9 mouse cellular contexts compared by ENCODE assay signal in the genomic region with DNA sequence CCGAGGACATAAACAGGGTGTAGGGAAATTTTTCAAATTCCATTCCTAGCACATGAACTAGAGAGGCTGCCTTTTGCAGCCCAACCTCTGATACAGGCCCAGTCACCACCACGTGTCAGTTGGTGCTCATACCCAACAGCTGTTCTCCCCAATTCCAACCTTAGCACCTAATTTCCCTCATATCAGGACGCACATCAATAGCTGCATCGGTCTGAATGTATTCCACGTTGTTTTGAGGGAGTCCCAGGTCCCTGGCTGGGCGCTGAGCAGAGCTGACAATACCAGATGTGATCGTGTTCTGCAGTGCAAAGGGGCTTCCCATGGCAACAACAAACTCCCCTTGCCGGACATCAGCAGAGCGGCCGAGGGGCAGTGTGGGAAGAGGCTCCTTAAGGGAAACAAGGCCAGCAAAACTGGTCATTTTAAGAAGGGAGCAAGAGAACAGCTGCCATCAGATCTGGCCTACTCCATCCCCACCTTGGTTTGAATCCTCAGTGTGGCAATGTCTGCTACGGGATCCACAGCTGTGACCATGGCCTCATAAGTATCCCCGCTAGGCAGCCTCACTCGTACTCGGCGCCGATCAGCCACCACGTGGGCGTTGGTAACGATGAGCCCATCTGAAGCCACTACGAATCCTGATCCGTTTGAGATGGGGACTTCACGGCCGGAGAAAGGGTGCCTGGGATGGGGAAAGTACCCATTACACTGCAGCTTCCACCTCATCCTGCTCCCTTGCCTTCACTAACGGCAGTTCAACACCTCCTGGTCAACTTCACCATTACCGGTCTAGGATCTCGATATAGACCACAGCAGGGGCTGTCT. TPM values are rescaled to one million over a fixed set of nuclear protein-coding genes. Genes with fewer than 3 reads are reported as not detected.
DNase-seq lines count a peak whose midpoint lies in the region; ATAC-seq and TF ChIP-seq lines count a peak whose summit lies in the region.
"Had no signal": no experiment of that assay in that cellular context is flagged by ENCODE, and none has a peak within 500 bp of the region (broad histone marks: within the 10 kb centered on the region; RNA-seq: fewer than 3 reads in every experiment).

No protein-coding gene starts in this region.

- peak in 1 of 2 experiments; percentile 38 for DNase-seq in cerebellum, adult 2 months
- DNase-seq in CH12.LX (ENCODE audit: extremely low read depth): peak; percentile 70
- DNase-seq in cerebellum, postnatal 10 days: peak; percentile 40 to 56
- peak; percentile 60 for DNase-seq in limb, embryonic 11.5 days (ENCODE audit: low spot score)

- ATAC-seq in cerebellum, adult (ENCODE audit: insufficient number of reproducible peaks, low FRiP score, low TSS enrichment): no peak
- ATAC-seq in heart, embryonic 15.5 days (replicated peaks; ENCODE audit: insufficient number of reproducible peaks, insufficient read depth, low FRiP score, low read depth): no peak
- 0 out of 2 replicates have a peak, but pooled peaks have one; percentile 5 for ATAC-seq in limb, embryonic 11.5 days (ENCODE audit: insufficient number of reproducible peaks, low FRiP score, low TSS enrichment, low read depth)
- no peak for ATAC-seq in midbrain, embryonic 12.5 days (ENCODE audit: low FRiP score, low read depth)
- no peak for ATAC-seq in stomach, embryonic 14.5 days (ENCODE audit: insufficient number of reproducible peaks, insufficient read depth, low FRiP score, low read depth)

- peaks cover 38% of the 10 kb centered on the region for H3K79me2 ChIP-seq in CH12.LX (replicated peaks; ENCODE audit: control insufficient read depth, extremely low read depth, insufficient read depth, poor library complexity, severe bottlenecking)

- in situ Hi-C loops in CH12.LX (cut with MboI; ENCODE audit: low pct_ligation_motif_present, low pct_unique_long_range_greater_than_20kb, low sequenced_read_pairs): no loop called here

- TF ChIP-seq RAD21 in CH12.LX (IDR thresholded peaks at IDR 0.05; ENCODE audit: low read depth, low read length): no peak

- dilution Hi-C loops in CH12.LX (cut with MboI; ENCODE audit: extremely low pct_ligation_motif_present, extremely low pct_unique_long_range_greater_than_20kb, low sequenced_read_pairs): no loop called here

- peak overlapping the region; percentile 83 for H3K4me3 ChIP-seq in cerebellum, adult 2 months (replicated peaks; ENCODE audit: insufficient read depth, low read depth, low read length)
- peak overlapping the region; percentile 88 to 96 (median 89) for H3K4me3 ChIP-seq in CH12.LX (replicated peaks in 1 of 3; ENCODE audit: low read depth in 2 of 3, low read length in 2 of 3, poor library complexity in 1 of 3)
- H3K4me3 ChIP-seq in heart, embryonic 15.5 days: peak overlapping the region; percentile 81
- H3K4me3 ChIP-seq in limb, embryonic 11.5 days (ENCODE audit: low read depth, low read length): peak overlapping the region; percentile 99
- peak overlapping the region; percentile 65 for H3K4me3 ChIP-seq in midbrain, embryonic 12.5 days
- H3K4me3 ChIP-seq in stomach, embryonic 14.5 days (ENCODE audit: low read depth, low read length): peak overlapping the region; percentile 98

- H3K36me3 ChIP-seq in CH12.LX (replicated peaks in 1 of 2; ENCODE audit: control insufficient read depth in 1 of 2, insufficient read depth in 1 of 2, low read length in 1 of 2): peaks cover 36 to 59% of the 10 kb centered on the region in 2 experiments
- peaks cover 17% of the 10 kb centered on the region for H3K36me3 ChIP-seq in heart, embryonic 15.5 days
- peaks cover 10% of the 10 kb centered on the region; the same call in 1 of the 2 replicates for H3K36me3 ChIP-seq in limb, embryonic 11.5 days (ENCODE audit: control insufficient read depth, insufficient read depth, low read length)
- H3K36me3 ChIP-seq in midbrain, embryonic 12.5 days: peaks cover 34% of the 10 kb centered on the region
- peaks cover 13% of the 10 kb centered on the region for H3K36me3 ChIP-seq in stomach, embryonic 14.5 days (ENCODE audit: control insufficient read depth, insufficient read depth, low read length)

- WGBS in cerebellum, adult 2 months: 3% methylated on average over 26 of the region's 26 CpGs
- 2% methylated on average over 26 of the region's 26 CpGs for WGBS in heart, embryonic 15.5 days
- WGBS in limb, embryonic 11.5 days: 2% methylated on average over 26 of the region's 26 CpGs
- WGBS in midbrain, embryonic 12.5 days: 3% methylated on average over 26 of the region's 26 CpGs
- under 1% methylated on average over 26 of the region's 26 CpGs for WGBS in stomach, embryonic 14.5 days

- peak overlapping the region; percentile 52; the same call in 1 of the 2 replicates for H3K27ac ChIP-seq in cerebellum, adult 2 months (ENCODE audit: insufficient read depth, low read length)
- peak overlapping the region; percentile 49 for H3K27ac ChIP-seq in CH12.LX (ENCODE audit: insufficient read depth, low read depth)
- H3K27ac ChIP-seq in heart, embryonic 15.5 days: peak overlapping the region; percentile 80
- no peak overlapping the region for H3K27ac ChIP-seq in limb, embryonic 11.5 days (replicated peaks; ENCODE audit: low read depth, low read length)
- peak overlapping the region; percentile 83 for H3K27ac ChIP-seq in midbrain, embryonic 12.5 days (replicated peaks)
- H3K27ac ChIP-seq in stomach, embryonic 14.5 days (ENCODE audit: low read length): peak overlapping the region; percentile 72

- no peaks in the 10 kb centered on the region for H3K9me3 ChIP-seq in CH12.LX (replicated peaks; ENCODE audit: low read length)
- no peaks in the 10 kb centered on the region for H3K9me3 ChIP-seq in heart, embryonic 15.5 days (replicated peaks)
- no peaks in the 10 kb centered on the region for H3K9me3 ChIP-seq in limb, embryonic 11.5 days (ENCODE audit: control insufficient read depth, low read length)
- no peaks in the 10 kb centered on the region for H3K9me3 ChIP-seq in midbrain, embryonic 12.5 days
- no peaks in the 10 kb centered on the region for H3K9me3 ChIP-seq in stomach, embryonic 14.5 days (ENCODE audit: control insufficient read depth, low read depth, low read length)

- no peak for TF ChIP-seq EP300 in CH12.LX (IDR thresholded peaks at IDR 0.05; ENCODE audit: low read length)

- H3K27me3 ChIP-seq in cerebellum, adult 2 months (ENCODE audit: control insufficient read depth, insufficient read depth, low read length): no peaks in the 10 kb centered on the region
- H3K27me3 ChIP-seq in CH12.LX (replicated peaks): no peaks in the 10 kb centered on the region
- H3K27me3 ChIP-seq in heart, embryonic 15.5 days: no peaks in the 10 kb centered on the region
- no peaks in the 10 kb centered on the region for H3K27me3 ChIP-seq in limb, embryonic 11.5 days (ENCODE audit: control insufficient read depth, insufficient read depth, low read length)
- H3K27me3 ChIP-seq in midbrain, embryonic 12.5 days: no peaks in the 10 kb centered on the region
- H3K27me3 ChIP-seq in stomach, embryonic 14.5 days (ENCODE audit: control insufficient read depth, insufficient read depth, low read length): no peaks in the 10 kb centered on the region

- no peak for TF ChIP-seq POLR2A in cerebellum, adult 2 months (IDR thresholded peaks at IDR 0.05; ENCODE audit: borderline replicate concordance, insufficient read depth, low read length)
- TF ChIP-seq POLR2A in CH12.LX (IDR thresholded peaks at IDR 0.05; ENCODE audit: low read depth, low read length): no peak

- TF ChIP-seq CTCF in cerebellum, adult 2 months (IDR thresholded peaks at IDR 0.05; ENCODE audit: borderline replicate concordance, insufficient read depth, low read depth, low read length): no peak
- TF ChIP-seq CTCF in CH12.LX (conservative IDR thresholded peaks at IDR 0.05 in 1 of 2, IDR thresholded peaks at IDR 0.05 in 1 of 2; ENCODE audit: low read depth in 2 of 2, low read length in 2 of 2): no peak

- H3K4me2 ChIP-seq in CH12.LX (ENCODE audit: insufficient read depth, low read depth, poor library complexity, severe bottlenecking): peak overlapping the region; percentile 80
- H3K4me2 ChIP-seq in heart, embryonic 15.5 days: peak overlapping the region; percentile 95
- H3K4me2 ChIP-seq in limb, embryonic 11.5 days (ENCODE audit: low read depth, severe bottlenecking): peak overlapping the region; percentile 92
- H3K4me2 ChIP-seq in midbrain, embryonic 12.5 days (replicated peaks): peak overlapping the region; percentile 92
- peak overlapping the region; percentile 94 for H3K4me2 ChIP-seq in stomach, embryonic 14.5 days (replicated peaks; ENCODE audit: low read depth, low read length)

- H3K9ac ChIP-seq in CH12.LX (ENCODE audit: insufficient read depth, low read depth): peak overlapping the region; percentile 91
- H3K9ac ChIP-seq in heart, embryonic 15.5 days: peak overlapping the region; percentile 85
- H3K9ac ChIP-seq in limb, embryonic 11.5 days (ENCODE audit: low read length): peak overlapping the region; percentile 94
- peak overlapping the region; percentile 77 for H3K9ac ChIP-seq in midbrain, embryonic 12.5 days (replicated peaks)
- peak overlapping the region; percentile 93 for H3K9ac ChIP-seq in stomach, embryonic 14.5 days (replicated peaks; ENCODE audit: low read depth, low read length)

- peaks cover 14% of the 10 kb centered on the region for H3K4me1 ChIP-seq in cerebellum, adult 2 months (ENCODE audit: control insufficient read depth, insufficient read depth, low read length)
- H3K4me1 ChIP-seq in CH12.LX (ENCODE audit: control insufficient read depth in 1 of 2, insufficient read depth in 2 of 2): peaks cover 8 to 52% of the 10 kb centered on the region in 2 experiments
- peaks cover 26% of the 10 kb centered on the region for H3K4me1 ChIP-seq in heart, embryonic 15.5 days (replicated peaks)
- peaks cover 14% of the 10 kb centered on the region for H3K4me1 ChIP-seq in limb, embryonic 11.5 days (ENCODE audit: control insufficient read depth, insufficient read depth, low read length)
- peaks cover 26% of the 10 kb centered on the region for H3K4me1 ChIP-seq in midbrain, embryonic 12.5 days
- H3K4me1 ChIP-seq in stomach, embryonic 14.5 days (ENCODE audit: control insufficient read depth, insufficient read depth, low read length): peaks cover 20% of the 10 kb centered on the region

RNA-seq across cellular contexts. Expression of a gene that starts 1.0 kb away (rescaled TPM):
- polyA plus RNA-seq in cerebellum, adult 2 months (2012; rRNA removed): 271 and 276 TPM in 2 replicates
- 235 and 240 TPM in 2 replicates for total RNA-seq in CH12.LX (2012; rRNA removed)
- 108 and 119 TPM in 2 replicates for total RNA-seq in CH12.LX (2014; rRNA removed)
- 284 and 324 TPM in 2 replicates for polyA plus RNA-seq in CH12.LX (2012; ENCODE audit: insufficient read length, low read depth)
- polyA plus RNA-seq in heart, embryonic 15.5 days (2015; fragmentation: Nextera tagmentation; extraction: Ambion mirVana): 110 and 136 TPM in 2 replicates
- polyA plus RNA-seq in limb, embryonic 11.5 days (2014; fragmentation: Nextera tagmentation; extraction: Ambion mirVana): 122 and 123 TPM in 2 replicates
- 150 and 159 TPM in 2 replicates for polyA plus RNA-seq in midbrain, embryonic 12.5 days (2016; fragmentation: Nextera tagmentation; extraction: Ambion mirVana)
- polyA plus RNA-seq in stomach, embryonic 14.5 days (2014; fragmentation: Nextera tagmentation; extraction: Ambion mirVana): 135 and 154 TPM in 2 replicates

RNA-seq across cellular contexts. Expression of a gene that starts 1.7 kb away (rescaled TPM):
- polyA plus RNA-seq in cerebellum, adult 2 months (2012; rRNA removed): 57.6 and 58.2 TPM in 2 replicates
- total RNA-seq in CH12.LX (2012; rRNA removed) (113 and 128 TPM in 2 replicates), CH12.LX (2014; rRNA removed) (131 and 137 TPM in 2 replicates)
- polyA plus RNA-seq in CH12.LX (2012; ENCODE audit: insufficient read length, low read depth): 154 and 185 TPM in 2 replicates
- polyA plus RNA-seq in heart, embryonic 15.5 days (2015; fragmentation: Nextera tagmentation; extraction: Ambion mirVana): 71.2 and 83.4 TPM in 2 replicates
- 28.7 and 33.2 TPM in 2 replicates for polyA plus RNA-seq in limb, embryonic 11.5 days (2014; fragmentation: Nextera tagmentation; extraction: Ambion mirVana)
- 63.2 and 63.9 TPM in 2 replicates for polyA plus RNA-seq in midbrain, embryonic 12.5 days (2016; fragmentation: Nextera tagmentation; extraction: Ambion mirVana)
- 40.3 and 41.0 TPM in 2 replicates for polyA plus RNA-seq in stomach, embryonic 14.5 days (2014; fragmentation: Nextera tagmentation; extraction: Ambion mirVana)

RNA-seq across cellular contexts. Expression of a gene that starts 4.3 kb away (rescaled TPM):
- polyA plus RNA-seq in cerebellum, adult 2 months (2012; rRNA removed): 0.92 and 0.93 TPM in 2 replicates
- total RNA-seq in CH12.LX (2012; rRNA removed): 2.2 and 2.7 TPM in 2 replicates
- total RNA-seq in CH12.LX (2014; rRNA removed): 0.99 and 1.3 TPM in 2 replicates
- polyA plus RNA-seq in CH12.LX (2012; ENCODE audit: insufficient read length, low read depth): 2.9 and 3.5 TPM in 2 replicates
- polyA plus RNA-seq in heart, embryonic 15.5 days (2015; fragmentation: Nextera tagmentation; extraction: Ambion mirVana): 0.28 and 1.1 TPM in 2 replicates
- polyA plus RNA-seq in limb, embryonic 11.5 days (2014; fragmentation: Nextera tagmentation; extraction: Ambion mirVana): 0.35 and 0.88 TPM in 2 replicates
- 0.93 and 1.1 TPM in 2 replicates for polyA plus RNA-seq in midbrain, embryonic 12.5 days (2016; fragmentation: Nextera tagmentation; extraction: Ambion mirVana)
- polyA plus RNA-seq in stomach, embryonic 14.5 days (2014; fragmentation: Nextera tagmentation; extraction: Ambion mirVana): 4.2 and 4.5 TPM in 2 replicates

RNA-seq across cellular contexts. Expression of a gene that starts 16.7 kb away (rescaled TPM):
- not detected in 2 replicates for polyA plus RNA-seq in cerebellum, adult 2 months (2012; rRNA removed)
- total RNA-seq in CH12.LX (2012; rRNA removed) (not detected in 2 replicates), CH12.LX (2014; rRNA removed) (not detected in 2 replicates)
- not detected in 2 replicates for polyA plus RNA-seq in CH12.LX (2012; ENCODE audit: insufficient read length, low read depth)
- 0.37 and 1.5 TPM in 2 replicates for polyA plus RNA-seq in heart, embryonic 15.5 days (2015; fragmentation: Nextera tagmentation; extraction: Ambion mirVana)
- polyA plus RNA-seq in limb, embryonic 11.5 days (2014; fragmentation: Nextera tagmentation; extraction: Ambion mirVana): 0.13 TPM in 1 of 2 replicates, not detected in the other
- polyA plus RNA-seq in midbrain, embryonic 12.5 days (2016; fragmentation: Nextera tagmentation; extraction: Ambion mirVana): not detected in 2 replicates
- 8.4 and 9.2 TPM in 2 replicates for polyA plus RNA-seq in stomach, embryonic 14.5 days (2014; fragmentation: Nextera tagmentation; extraction: Ambion mirVana)
- total RNA-seq: layer of hippocampus, postnatal 25 days had no signal

RNA-seq across cellular contexts. Expression of a gene that starts 19.4 kb away (rescaled TPM):
- 3.5 and 3.8 TPM in 2 replicates for polyA plus RNA-seq in cerebellum, adult 2 months (2012; rRNA removed)
- total RNA-seq in CH12.LX (2012; rRNA removed) (0.93 and 1.0 TPM in 2 replicates), CH12.LX (2014; rRNA removed) (0.05 TPM in 1 of 2 replicates, not detected in the other)
- 0.74 and 1.0 TPM in 2 replicates for polyA plus RNA-seq in CH12.LX (2012; ENCODE audit: insufficient read length, low read depth)
- polyA plus RNA-seq in heart, embryonic 15.5 days (2015; fragmentation: Nextera tagmentation; extraction: Ambion mirVana): 7.5 and 11.9 TPM in 2 replicates
- 10.1 and 13.7 TPM in 2 replicates for polyA plus RNA-seq in limb, embryonic 11.5 days (2014; fragmentation: Nextera tagmentation; extraction: Ambion mirVana)
- polyA plus RNA-seq in midbrain, embryonic 12.5 days (2016; fragmentation: Nextera tagmentation; extraction: Ambion mirVana): 11.0 and 14.7 TPM in 2 replicates
- 15.6 and 16.2 TPM in 2 replicates for polyA plus RNA-seq in stomach, embryonic 14.5 days (2014; fragmentation: Nextera tagmentation; extraction: Ambion mirVana)
